Mouse (Mus musculus) liver, embryonic 15.5 days (tissue): ENCODE measurements around the gene Sbpl. TPM values are rescaled to one million over a fixed set of nuclear protein-coding genes. Genes with fewer than 3 reads are reported as not detected.
A peak's percentile ranks its signal among the peaks of the same experiment; 100 is the strongest.
"Not testable (repeated sequence)": the region's sequence is repeated elsewhere in the genome, so short reads cannot be mapped to it uniquely, and the experiment has no call there.

Experiments used
- ATAC-seq: fragments of 200-750 bp; cut with Nextera tagmentation; 2 replicates; pipeline ENCODE4 v1.8.0; 2017; ENCODE audit warnings: moderate number of reproducible peaks, mild to moderate bottlenecking, moderate library complexity; ENCODE audit not compliant: insufficient read depth
- H3K27ac ChIP-seq: fragments of 300-500 bp; sonication (generic); replicated peaks from 2 replicates; pipeline ENCODE4 v1.5.1; 2015; ENCODE audit warnings: mild to moderate bottlenecking, inconsistent platforms
- H3K27me3 ChIP-seq: fragments of 300-500 bp; sonication (generic); 2 replicates; pipeline ENCODE4 v1.6.1; 2015; ENCODE audit warnings: mild to moderate bottlenecking, inconsistent platforms
- H3K36me3 ChIP-seq: fragments of 300-500 bp; sonication (generic); replicated peaks from 2 replicates; pipeline ENCODE4 v1.6.1; 2015; ENCODE audit warnings: moderate library complexity, mild to moderate bottlenecking, inconsistent platforms
- H3K4me1 ChIP-seq: fragments of 300-500 bp; sonication (generic); replicated peaks from 2 replicates; pipeline ENCODE4 v1.6.1; 2015; ENCODE audit warnings: inconsistent platforms
- H3K4me2 ChIP-seq: fragments of 300-500 bp; sonication (generic); 2 replicates; pipeline ENCODE4 v1.6.1; 2015; ENCODE audit warnings: moderate library complexity, mild to moderate bottlenecking, inconsistent platforms
- H3K4me3 ChIP-seq: fragments of 300-500 bp; sonication (generic); replicated peaks from 2 replicates; pipeline ENCODE4 v1.5.1; 2015; ENCODE audit warnings: mild to moderate bottlenecking, inconsistent platforms
- H3K9ac ChIP-seq: fragments of 300-500 bp; sonication (generic); 2 replicates; pipeline ENCODE4 v1.6.1; 2015; ENCODE audit warnings: moderate library complexity, mild to moderate bottlenecking, inconsistent platforms
- H3K9me3 ChIP-seq: fragments of 300-500 bp; sonication (generic); replicated peaks from 2 replicates; pipeline ENCODE4 v1.6.1; 2016; ENCODE audit warnings: inconsistent platforms
- WGBS: fragments of 180-500 bp; shearing (Covaris S2); methylation state at CpG from one replicate; pipeline ENCODE4 v1.1.7; 2015; ENCODE audit warnings: mixed read lengths; ENCODE audit not compliant: insufficient replicate concordance; 5-methylcytosine and 5-hydroxymethylcytosine counted together
- polyA plus RNA-seq: library from polyadenylated mRNA; unstranded; fragments of >200 nt; fragmentation: Nextera tagmentation; extraction: Ambion mirVana; gene quantifications from 2 replicates; pipeline ENCODE4 v1.2.1, GENCODE M21; 2015

Sbpl gene
- polyA plus RNA-seq, 1 experiment from 2014 or later: not detected

GRCm38 (mm10) chr17:23960084-23960738, 5.1 kb upstream of the Sbpl start:
- peaks cover 6% of the 10 kb centered on the region; the same call in 1 of the 2 replicates for H3K27me3 ChIP-seq
- no peaks in the 10 kb centered on the region for H3K36me3 ChIP-seq
- 31% methylated on average over 3 of the region's 3 CpGs for WGBS
- ATAC-seq: no peak
- no peak overlapping the region for H3K9ac ChIP-seq
- no peaks in the 10 kb centered on the region for H3K4me1 ChIP-seq
- H3K4me2 ChIP-seq: no peak overlapping the region
- H3K27ac ChIP-seq: no peak overlapping the region
- H3K4me3 ChIP-seq: no peak overlapping the region
- no peaks in the 10 kb centered on the region for H3K9me3 ChIP-seq

- not testable (repeated sequence) for ATAC-seq, H3K36me3 ChIP-seq, H3K27me3 ChIP-seq, H3K4me3 ChIP-seq, H3K9ac ChIP-seq, H3K27ac ChIP-seq, H3K4me2 ChIP-seq, H3K9me3 ChIP-seq, H3K4me1 ChIP-seq
- 46% methylated on average over 4 of the region's 4 CpGs for WGBS
Observed at GRCm38 (mm10) chr17:23950828-23951227, 4.2 kb downstream of the Sbpl start.

GRCm38 (mm10) chr17:23949068-23949467, 6.0 kb downstream of the Sbpl start:
- WGBS: 54% methylated on average over 2 of the region's 2 CpGs
- Histone ChIP-seq H3K4me1 (no peaks in the 10 kb centered on the region), H3K4me2 (no peak overlapping the region), H3K9me3 (no peaks in the 10 kb centered on the region), H3K27ac (no peak overlapping the region), H3K27me3 (no peaks in the 10 kb centered on the region), H3K36me3 (no peaks in the 10 kb centered on the region), H3K9ac (no peak overlapping the region), H3K4me3 (no peak overlapping the region)
- ATAC-seq: no peak

- WGBS: 49% methylated on average over 4 of the region's 4 CpGs
- not testable (repeated sequence) for H3K27ac ChIP-seq, H3K4me3 ChIP-seq
Observed at GRCm38 (mm10) chr17:23947486-23947885, 7.6 kb downstream of the Sbpl start.

GRCm38 (mm10) chr17:23941372-23941771, 13.7 kb downstream of the Sbpl start, which contains the start of gene Sbp:
TSS of gene Sbp (plus strand) at chr17:23941672.
- H3K27me3 ChIP-seq: no peaks in the 10 kb centered on the region
- H3K27ac ChIP-seq: no peak within 1 kb of the TSS
- no peak within 1 kb of the TSS for H3K4me3 ChIP-seq
- no peak within 1 kb of the TSS for H3K4me2 ChIP-seq
- no peaks in the 10 kb centered on the region for H3K4me1 ChIP-seq
- H3K9ac ChIP-seq: no peak within 1 kb of the TSS
- ATAC-seq: no peak
- no peaks in the 10 kb centered on the region for H3K9me3 ChIP-seq
- H3K36me3 ChIP-seq: no peaks in the 10 kb centered on the region

More at GRCm38 (mm10) chr17:23947486-23947885, 7.6 kb downstream of the Sbpl start:
- H3K4me1 ChIP-seq, H3K36me3 ChIP-seq, H3K27me3 ChIP-seq, H3K9ac ChIP-seq, H3K4me2 ChIP-seq, ATAC-seq, H3K9me3 ChIP-seq: not testable (repeated sequence)

- Histone ChIP-seq H3K27ac (no peak overlapping the region), H3K9ac (no peak overlapping the region), H3K4me2 (no peak overlapping the region), H3K4me3 (no peak overlapping the region), H3K27me3 (no peaks in the 10 kb centered on the region; the same call in 1 of the 2 replicates), H3K4me1 (no peaks in the 10 kb centered on the region), H3K9me3 (no peaks in the 10 kb centered on the region), H3K36me3 (no peaks in the 10 kb centered on the region)
- ATAC-seq: no peak
- 18% methylated on average over 5 of the region's 5 CpGs for WGBS
Observed at GRCm38 (mm10) chr17:23931157-23931556, 23.9 kb downstream of the Sbpl start.

GRCm38 (mm10) chr17:23925090-23925493, 30.0 kb downstream of the Sbpl start:
- Histone ChIP-seq H3K4me1 (peaks cover 13% of the 10 kb centered on the region), H3K36me3 (no peaks in the 10 kb centered on the region), H3K4me3 (peak overlapping the region; percentile 58), H3K9me3 (no peaks in the 10 kb centered on the region), H3K9ac (peak overlapping the region; percentile 53; the same call in 1 of the 2 replicates), H3K27me3 (peaks cover 3% of the 10 kb centered on the region), H3K4me2 (peak overlapping the region; percentile 86), H3K27ac (peak overlapping the region; percentile 56)
- under 1% methylated on average over 14 of the region's 14 CpGs for WGBS
- ATAC-seq: peak; percentile 63

- peak; percentile 95 for ATAC-seq
- peaks cover 3% of the 10 kb centered on the region for H3K27me3 ChIP-seq
- H3K4me3 ChIP-seq: peak overlapping the region; percentile 58
- under 1% methylated on average over 29 of the region's 29 CpGs for WGBS
- H3K36me3 ChIP-seq: no peaks in the 10 kb centered on the region
- H3K27ac ChIP-seq: peak overlapping the region; percentile 56
- H3K9ac ChIP-seq: peak overlapping the region; percentile 53
- H3K4me2 ChIP-seq: peak overlapping the region; percentile 86
- peaks cover 13% of the 10 kb centered on the region for H3K4me1 ChIP-seq
- H3K9me3 ChIP-seq: no peaks in the 10 kb centered on the region
Observed at GRCm38 (mm10) chr17:23924531-23925007, 30.5 kb downstream of the Sbpl start.

- ATAC-seq, H3K4me2 ChIP-seq, H3K27me3 ChIP-seq, H3K4me3 ChIP-seq, H3K36me3 ChIP-seq, H3K9me3 ChIP-seq, H3K9ac ChIP-seq, H3K4me1 ChIP-seq, H3K27ac ChIP-seq: not testable (repeated sequence)
- 35% methylated on average over 4 of the region's 4 CpGs for WGBS
Observed at GRCm38 (mm10) chr17:23917158-23917557, 37.9 kb downstream of the Sbpl start, which contains the start of gene Dcpp3. TSS of gene Dcpp3 (plus strand) at chr17:23917458.

Other genes starting within 250 kb of the Sbpl start
- 0.10 and 0.15 TPM in 2 replicates for gene 1520401A03Rik, start 232.5 kb downstream of the Sbpl start, polyA plus RNA-seq
- 28.8 and 34.7 TPM in 2 replicates for gene Pkmyt1, start 228.9 kb downstream of the Sbpl start, polyA plus RNA-seq
- 7.9 and 8.0 TPM in 2 replicates for gene Paqr4, start 214.4 kb downstream of the Sbpl start, polyA plus RNA-seq
- not detected in 2 replicates for gene Kremen2, start 209.4 kb downstream of the Sbpl start, polyA plus RNA-seq
- gene Flywch1, start 183.7 kb downstream of the Sbpl start, polyA plus RNA-seq: 9.4 and 12.1 TPM in 2 replicates
- 0.93 and 0.94 TPM in 2 replicates for gene Flywch2, start 169.2 kb downstream of the Sbpl start, polyA plus RNA-seq
- 167 and 170 TPM in 2 replicates for gene Srrm2, start 164.7 kb downstream of the Sbpl start, polyA plus RNA-seq
- gene Elob, start 126.1 kb downstream of the Sbpl start, polyA plus RNA-seq: 388 and 452 TPM in 2 replicates
- gene Prss33, start 119.2 kb downstream of the Sbpl start, polyA plus RNA-seq: not detected in 2 replicates
- not detected in 2 replicates for gene Prss32, start 111.4 kb downstream of the Sbpl start, polyA plus RNA-seq
- 0.10 TPM in 1 of 2 replicates, not detected in the other for gene Prss41, start 111.1 kb downstream of the Sbpl start, polyA plus RNA-seq
- gene Prss21, start 87.2 kb downstream of the Sbpl start, polyA plus RNA-seq: not detected in 2 replicates
- not detected in 2 replicates for gene Dcpp1, start 74.4 kb downstream of the Sbpl start, polyA plus RNA-seq
- not detected in 2 replicates for gene Dcpp2, start 74.4 kb downstream of the Sbpl start, polyA plus RNA-seq
- not detected in 2 replicates for gene Dcpp3, start 37.8 kb downstream of the Sbpl start, polyA plus RNA-seq
- not detected in 2 replicates for gene Sbp, start 13.6 kb downstream of the Sbpl start, polyA plus RNA-seq
- gene Prss30, start 25.3 kb upstream of the Sbpl start, polyA plus RNA-seq: 0.14 TPM in 1 of 2 replicates, not detected in the other
- not detected in 2 replicates for gene Prss22, start 42.8 kb upstream of the Sbpl start, polyA plus RNA-seq
- not detected in 2 replicates for gene Prss27, start 82.9 kb upstream of the Sbpl start, polyA plus RNA-seq
- gene Kctd5, start 118.2 kb upstream of the Sbpl start, polyA plus RNA-seq: 12.6 TPM in 2 replicates
- gene Pdpk1, start 195.7 kb upstream of the Sbpl start, polyA plus RNA-seq: 25.2 and 26.3 TPM in 2 replicates
- 21.4 and 23.6 TPM in 2 replicates for gene Amdhd2, start 208.5 kb upstream of the Sbpl start, polyA plus RNA-seq
- 362 and 405 TPM in 2 replicates for gene Atp6v0c, start 214.4 kb upstream of the Sbpl start, polyA plus RNA-seq